Mouse (Mus musculus) MN1 (cell line): ENCODE measurements around the gene Myh1.

Experiments
- DNase-seq: peaks from one replicate; pipeline ENCODE4 v3.0.0-alpha.2; 2016; ENCODE audit warnings: low spot score

The Myh1 gene

GRCm38 (mm10) chr11:67235639-67236358 is 35.9 kb downstream of the Myh1 start:
- DNase-seq: no peak

GRCm38 (mm10) chr11:67236799-67237198 is 36.9 kb downstream of the Myh1 start:
- DNase-seq: no peak

- no peak for DNase-seq
These were observed 37.7 kb downstream of the Myh1 start, which contains the start of gene Myh4 for GRCm38 (mm10) chr11:67237481-67238079. Gene Myh4 (plus strand): TSS chr11:67238029.

- DNase-seq: no peak
These were observed 41.2 kb downstream of the Myh1 start for GRCm38 (mm10) chr11:67241051-67241450.

- DNase-seq: no peak
These were observed 53.8 kb downstream of the Myh1 start for GRCm38 (mm10) chr11:67253691-67254090.

GRCm38 (mm10) chr11:67257048-67257447 is 57.2 kb downstream of the Myh1 start:
- no peak for DNase-seq

GRCm38 (mm10) chr11:67260956-67261355 is 61.1 kb downstream of the Myh1 start:
- no peak for DNase-seq
